Mouse (Mus musculus) stomach, postnatal 0 days (tissue): ENCODE data around the gene Gm39566.
A peak's percentile ranks its signal among the peaks of the same experiment; 100 is the strongest.

Experiments used
- CTCF ChIP-seq: IDR thresholded peaks from 2 replicates; pipeline ENCODE4 v1.5.1; 2016; ENCODE audit warnings: antibody characterized with exemption, low read depth, mild to moderate bottlenecking, moderate library complexity
- EP300 ChIP-seq: optimal IDR thresholded peaks from 2 replicates; pipeline ENCODE3; 2016; ENCODE audit warnings: antibody characterized with exemption

DNA sequence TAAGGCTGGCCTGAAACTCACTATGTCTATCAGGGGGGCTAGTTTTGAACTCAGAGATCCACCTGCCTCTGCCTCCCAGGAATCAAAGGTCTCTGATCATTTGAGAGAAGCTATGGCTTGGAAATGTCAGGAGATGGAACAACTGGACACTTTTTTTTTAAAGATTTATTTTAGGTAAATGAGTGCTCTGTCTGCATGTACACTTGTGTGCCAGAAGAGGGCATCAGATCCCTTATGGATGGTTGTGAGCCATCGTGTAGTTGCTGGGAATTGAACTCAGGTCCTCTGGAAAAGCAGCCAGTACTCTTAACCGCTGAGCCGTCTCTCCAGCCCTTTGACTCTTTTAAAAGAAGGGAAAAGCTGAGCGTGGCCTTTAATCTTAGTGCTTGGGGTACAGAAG lies 8.7 kb downstream of the Gm39566 start:
- TF ChIP-seq CTCF (peak; percentile 43), EP300 (no peak)
